In genomic region chr9:62400531-62401170, GRCm38 (mm10) we compare ENCODE assay signal across 26 mouse cellular contexts. TPM values are rescaled to one million over a fixed set of nuclear protein-coding genes. Genes with fewer than 3 reads are reported as not detected.
DNase-seq lines count a peak whose midpoint lies in the region; ATAC-seq and TF ChIP-seq lines count a peak whose summit lies in the region.
"Had no signal": no experiment of that assay in that cellular context is flagged by ENCODE, and none has a peak within 500 bp of the region (broad histone marks: within the 10 kb centered on the region; RNA-seq: fewer than 3 reads in every experiment).

No protein-coding gene starts in this region.

- ATAC-seq in liver, embryonic 12.5 days = 0 out of 2 replicates have a peak, but pooled peaks have one; percentile 5
- ATAC-seq in liver, embryonic 11.5 days (replicated peaks; ENCODE audit: low FRiP score) = no peak
- ATAC-seq in embryonic facial prominence, embryonic 15.5 days (ENCODE audit: insufficient number of reproducible peaks, low FRiP score, low TSS enrichment, low read depth) = 0 out of 2 replicates have a peak, but pooled peaks have one; percentile 34
- no peak for ATAC-seq in inflammation-experienced regulatory T-cells, adult 6 months
- ATAC-seq: forebrain, embryonic 15.5 days; hindbrain, embryonic 16.5 days; intestine, postnatal 0 days; liver, postnatal 0 days; midbrain, embryonic 13.5 days had no signal

- no peak overlapping the region for H3K9ac ChIP-seq in liver, embryonic 12.5 days
- H3K9ac ChIP-seq in liver, embryonic 11.5 days (ENCODE audit: low read depth, low read length) = no peak overlapping the region
- H3K9ac ChIP-seq in embryonic facial prominence, embryonic 15.5 days = no peak overlapping the region
- H3K9ac ChIP-seq: forebrain, embryonic 15.5 days; kidney, embryonic 15.5 days; limb, embryonic 12.5 days; liver, postnatal 0 days; midbrain, embryonic 13.5 days; neural tube, embryonic 15.5 days had no signal

- H3K79me3 ChIP-seq in C2C12 (ENCODE audit: low read depth) = no peaks in the 10 kb centered on the region

- intact Hi-C loops in left cerebral cortex, postnatal 14 days (cut with DNase I) = no loop called here

- 39% methylated on average over 11 of the region's 11 CpGs for WGBS in liver, embryonic 12.5 days (ENCODE audit: insufficient replicate concordance)
- WGBS in liver, embryonic 11.5 days = 46% methylated on average over 11 of the region's 11 CpGs
- WGBS in embryonic facial prominence, embryonic 15.5 days = 52% methylated on average over 11 of the region's 11 CpGs

- H3K4me2 ChIP-seq in liver, embryonic 12.5 days = no peak overlapping the region
- H3K4me2 ChIP-seq in liver, embryonic 11.5 days = no peak overlapping the region
- H3K4me2 ChIP-seq in embryonic facial prominence, embryonic 15.5 days (replicated peaks) = no peak overlapping the region
- H3K4me2 ChIP-seq: forebrain, embryonic 15.5 days; kidney, embryonic 15.5 days; limb, embryonic 12.5 days; midbrain, embryonic 13.5 days; neural tube, embryonic 15.5 days had no signal

- H3ac ChIP-seq in C2C12 (ENCODE audit: control insufficient read depth, insufficient read length, low read depth) = peak overlapping the region; percentile 61

- peaks cover 23% of the 10 kb centered on the region for H3K4me1 ChIP-seq in liver, embryonic 12.5 days
- H3K4me1 ChIP-seq in liver, embryonic 11.5 days (replicated peaks; ENCODE audit: control insufficient read depth, insufficient read depth, low read length) = peaks cover 3% of the 10 kb centered on the region; the same call in 1 of the 2 replicates
- peaks cover 6% of the 10 kb centered on the region; the same call in 1 of the 2 replicates for H3K4me1 ChIP-seq in embryonic facial prominence, embryonic 15.5 days
- H3K4me1 ChIP-seq: forebrain, embryonic 15.5 days; megakaryocyte, embryonic 14.5 days; midbrain, embryonic 13.5 days had no signal

- no peaks in the 10 kb centered on the region for H3K27me3 ChIP-seq in liver, embryonic 12.5 days (replicated peaks)
- no peaks in the 10 kb centered on the region for H3K27me3 ChIP-seq in liver, embryonic 11.5 days (replicated peaks; ENCODE audit: control insufficient read depth, insufficient read depth, low read length)
- no peaks in the 10 kb centered on the region for H3K27me3 ChIP-seq in C2C12 (ENCODE audit: control insufficient read depth, insufficient read depth, insufficient read length)
- H3K27me3 ChIP-seq in embryonic facial prominence, embryonic 15.5 days = no peaks in the 10 kb centered on the region
- H3K27me3 ChIP-seq: forebrain, embryonic 15.5 days; kidney, embryonic 15.5 days; limb, embryonic 12.5 days; midbrain, embryonic 13.5 days; neural tube, embryonic 15.5 days had no signal

- no peaks in the 10 kb centered on the region for H3K9me3 ChIP-seq in liver, embryonic 12.5 days (replicated peaks)
- no peaks in the 10 kb centered on the region for H3K9me3 ChIP-seq in liver, embryonic 11.5 days (ENCODE audit: control insufficient read depth, low read length)
- H3K9me3 ChIP-seq in embryonic facial prominence, embryonic 15.5 days (replicated peaks) = no peaks in the 10 kb centered on the region
- H3K9me3 ChIP-seq: forebrain, embryonic 10.5 days; forebrain, embryonic 15.5 days; hindbrain, embryonic 10.5 days; kidney, embryonic 15.5 days; megakaryocyte, embryonic 14.5 days; midbrain, embryonic 13.5 days; neural tube, embryonic 15.5 days had no signal

- DNase-seq in liver, embryonic 11.5 days (ENCODE audit: low spot score) = no peak
- DNase-seq in 3134 (ENCODE audit: extremely low read depth, insufficient read length, low spot score) = peak; percentile 74
- DNase-seq in left cerebral cortex, postnatal 14 days (ENCODE audit: low spot score in 2 of 2) = no peak
- DNase-seq in adrenal gland, postnatal 4 days (ENCODE audit: low spot score in 2 of 2) = no peak
- DNase-seq: adrenal gland, postnatal 14 days; cerebellum, adult 11-12 months; cerebellum, adult 9-11 months; gastrocnemius, postnatal 36 days; heart, postnatal 14 days; kidney, postnatal 25 days; liver, postnatal 0 days; right cerebral cortex, postnatal 25 days had no signal

- TF ChIP-seq CTCF in C2C12 (IDR thresholded peaks at IDR 0.05; ENCODE audit: control insufficient read depth, insufficient read depth, insufficient read length) = no peak

- H3K4me3 ChIP-seq in liver, embryonic 12.5 days = no peak overlapping the region
- no peak overlapping the region for H3K4me3 ChIP-seq in liver, embryonic 11.5 days (ENCODE audit: low read depth, low read length)
- H3K4me3 ChIP-seq in C2C12 (ENCODE audit: insufficient read depth, poor library complexity, severe bottlenecking) = no peak overlapping the region
- no peak overlapping the region for H3K4me3 ChIP-seq in embryonic facial prominence, embryonic 15.5 days (replicated peaks)
- H3K4me3 ChIP-seq: forebrain, embryonic 10.5 days; forebrain, embryonic 15.5 days; hindbrain, embryonic 10.5 days; kidney, embryonic 15.5 days; limb, embryonic 12.5 days; megakaryocyte, embryonic 14.5 days; midbrain, embryonic 13.5 days; neural tube, embryonic 15.5 days had no signal

- H3K79me2 ChIP-seq in C2C12 (ENCODE audit: control insufficient read depth, insufficient read depth) = no peaks in the 10 kb centered on the region

- no peak overlapping the region for H3K27ac ChIP-seq in liver, embryonic 12.5 days
- H3K27ac ChIP-seq in liver, embryonic 11.5 days (ENCODE audit: low read depth, low read length) = no peak overlapping the region
- H3K27ac ChIP-seq in embryonic facial prominence, embryonic 15.5 days (replicated peaks) = no peak overlapping the region
- H3K27ac ChIP-seq: forebrain, embryonic 10.5 days; forebrain, embryonic 15.5 days; hindbrain, embryonic 10.5 days; limb, embryonic 12.5 days; midbrain, embryonic 13.5 days; neural tube, embryonic 15.5 days had no signal

- H3K36me3 ChIP-seq in liver, embryonic 12.5 days = no peaks in the 10 kb centered on the region
- H3K36me3 ChIP-seq in liver, embryonic 11.5 days (ENCODE audit: control insufficient read depth, insufficient read depth, low read length) = no peaks in the 10 kb centered on the region; the same call in 1 of the 2 replicates
- no peaks in the 10 kb centered on the region for H3K36me3 ChIP-seq in C2C12 (ENCODE audit: control insufficient read depth, insufficient read depth)
- no peaks in the 10 kb centered on the region for H3K36me3 ChIP-seq in embryonic facial prominence, embryonic 15.5 days
- H3K36me3 ChIP-seq: forebrain, embryonic 10.5 days; forebrain, embryonic 15.5 days; hindbrain, embryonic 10.5 days; kidney, embryonic 15.5 days; limb, embryonic 12.5 days; midbrain, embryonic 13.5 days; neural tube, embryonic 15.5 days had no signal

TF ChIP-seq in C2C12, 6 proteins besides CTCF, POLR2A, EP300 and RAD21:
- TF ChIP-seq MAX (IDR thresholded peaks at IDR 0.05) (no peak), MYOG (IDR thresholded peaks at IDR 0.05; ENCODE audit: control insufficient read depth, extremely low read depth, insufficient read length) (no peak), MYOD1 (IDR thresholded peaks at IDR 0.05; ENCODE audit: control insufficient read depth, insufficient read length, low read depth) (no peak), CEBPB (IDR thresholded peaks at IDR 0.05; ENCODE audit: low read depth) (no peak), FOSL1 (IDR thresholded peaks at IDR 0.05; ENCODE audit: insufficient read depth, low read length, poor library complexity, severe bottlenecking) (no peak), USF1 (IDR thresholded peaks at IDR 0.05; ENCODE audit: low read depth) (no peak)

RNA-seq across cellular contexts. Expression of gene Anp32a, which starts 59.6 kb away (rescaled TPM):
- 112 and 122 TPM in 2 replicates for polyA plus RNA-seq in liver, embryonic 12.5 days (2016; fragmentation: Nextera tagmentation; extraction: Ambion mirVana)
- polyA plus RNA-seq in liver, embryonic 11.5 days (2014; fragmentation: Nextera tagmentation; extraction: Ambion mirVana) = 107 and 112 TPM in 2 replicates
- 100.0 TPM for polyA plus RNA-seq in C2C12 (2012; fragmentation: generic; extraction: Trizol)
- 185 and 200 TPM in 2 replicates for polyA plus RNA-seq in embryonic facial prominence, embryonic 15.5 days (2015; fragmentation: Nextera tagmentation; extraction: Ambion mirVana)
- total RNA-seq in left cerebral cortex, postnatal 14 days (2021) = 100 to 1,000 TPM; 254 to 262 TPM
- 100 to 1,000 TPM; 437 to 471 TPM for total RNA-seq in adrenal gland, postnatal 4 days (2021)
- polyA plus RNA-seq in inflammation-experienced regulatory T-cells, adult 6 months (2017; shearing (Covaris generic)) = 100 to 1,000 TPM in 2 of 3 experiments, 10 to 100 TPM in 1; 81.5 to 158 (median 100) TPM

Comparison
In these comparisons a context has a peak if more than half of its experiments do, and no peak if none do; other contexts are left out.
1. ATAC-seq: peak in liver, embryonic 12.5 days (single experiment) and embryonic facial prominence, embryonic 15.5 days (single experiment); none in liver, embryonic 11.5 days (single experiment) and inflammation-experienced regulatory T-cells, adult 6 months (single experiment).